Mouse (Mus musculus): ENCODE measurements around the gene Snai3. TPM values are rescaled to one million over a fixed set of nuclear protein-coding genes. Genes with fewer than 3 reads are reported as not detected.
A peak's percentile ranks its signal among the peaks of the same experiment; 100 is the strongest.

The Snai3 gene
- polyA plus RNA-seq, 1 experiment from 2014 or later: 0.67 TPM

GRCm38 (mm10) chr8:122451161-122451703 lies 9.3 kb downstream of the Snai3 start:
- no peak for TF ChIP-seq CTCF (IDR thresholded peaks at IDR 0.05; ENCODE audit: low read depth)
- Histone ChIP-seq H3K4me3 (replicated peaks; ENCODE audit: low read depth, low read length) (no peak overlapping the region), H3K27me3 (ENCODE audit: insufficient read depth, low read length) (no peaks in the 10 kb centered on the region), H3K27ac (no peak overlapping the region), H3K9ac (ENCODE audit: low read depth, low read length) (no peak overlapping the region), H3K4me2 (ENCODE audit: low read length) (no peak overlapping the region), H3K4me1 (replicated peaks; ENCODE audit: insufficient read depth, low read length) (no peaks in the 10 kb centered on the region), H3K36me3 (ENCODE audit: insufficient read depth, low read length) (no peaks in the 10 kb centered on the region), H3K9me3 (replicated peaks; ENCODE audit: low read length) (no peaks in the 10 kb centered on the region)
- DNase-seq (ENCODE audit: low spot score): no peak
- 72% methylated on average over 7 of the region's 7 CpGs for WGBS
- ATAC-seq (replicated peaks; ENCODE audit: low FRiP score, low read depth): no peak

- 48% methylated on average over 3 of the region's 3 CpGs for WGBS
- no peak for DNase-seq (ENCODE audit: low spot score)
- peak; percentile 52 for TF ChIP-seq CTCF (IDR thresholded peaks at IDR 0.05; ENCODE audit: low read depth)
These were observed 15.3 kb downstream of the Snai3 start for GRCm38 (mm10) chr8:122445203-122445602.

GRCm38 (mm10) chr8:122444058-122444748 lies 16.3 kb downstream of the Snai3 start:
- DNase-seq (ENCODE audit: low spot score) (peak; percentile 76), ATAC-seq (replicated peaks; ENCODE audit: low FRiP score, low read depth) (no peak; the same call in 1 of the 2 replicates)
- 6% methylated on average over 19 of the region's 19 CpGs for WGBS
- 0 out of 2 replicates have a peak, but pooled peaks cover 7% of the 10 kb centered on the region for H3K4me1 ChIP-seq (replicated peaks; ENCODE audit: insufficient read depth, low read length)
- H3K9ac ChIP-seq (ENCODE audit: low read depth, low read length): peak overlapping the region; percentile 60
- no peaks in the 10 kb centered on the region for H3K27me3 ChIP-seq (ENCODE audit: insufficient read depth, low read length)
- no peaks in the 10 kb centered on the region for H3K36me3 ChIP-seq (ENCODE audit: insufficient read depth, low read length)
- no peaks in the 10 kb centered on the region for H3K9me3 ChIP-seq (replicated peaks; ENCODE audit: low read length)
- H3K4me2 ChIP-seq (ENCODE audit: low read length): peak overlapping the region; percentile 96
- no peak for TF ChIP-seq CTCF (IDR thresholded peaks at IDR 0.05; ENCODE audit: low read depth)
- peak overlapping the region; percentile 53 for H3K4me3 ChIP-seq (replicated peaks; ENCODE audit: low read depth, low read length)
- H3K27ac ChIP-seq: peak overlapping the region; percentile 92

More at GRCm38 (mm10) chr8:122445203-122445602, 15.3 kb downstream of the Snai3 start:
- H3K4me2 ChIP-seq (ENCODE audit: low read length): peak overlapping the region; percentile 96; the same call in 1 of the 2 replicates
- no peaks in the 10 kb centered on the region for H3K9me3 ChIP-seq (replicated peaks; ENCODE audit: low read length)
- no peaks in the 10 kb centered on the region for H3K27me3 ChIP-seq (ENCODE audit: insufficient read depth, low read length)
- 0 out of 2 replicates have a peak, but pooled peaks cover 7% of the 10 kb centered on the region for H3K4me1 ChIP-seq (replicated peaks; ENCODE audit: insufficient read depth, low read length)
- H3K27ac ChIP-seq: no peak overlapping the region
- H3K9ac ChIP-seq (ENCODE audit: low read depth, low read length): no peak overlapping the region
- no peaks in the 10 kb centered on the region for H3K36me3 ChIP-seq (ENCODE audit: insufficient read depth, low read length)
- no peak overlapping the region for H3K4me3 ChIP-seq (replicated peaks; ENCODE audit: low read depth, low read length)
- ATAC-seq (replicated peaks; ENCODE audit: low FRiP score, low read depth): no peak

GRCm38 (mm10) chr8:122443262-122444006 lies 17.1 kb downstream of the Snai3 start, which contains the start of gene Mvd:
Gene Mvd (minus strand): TSS chr8:122443422.
- Histone ChIP-seq H3K27me3 (ENCODE audit: insufficient read depth, low read length) (no peaks in the 10 kb centered on the region), H3K36me3 (ENCODE audit: insufficient read depth, low read length) (no peaks in the 10 kb centered on the region), H3K4me3 (replicated peaks; ENCODE audit: low read depth, low read length) (peak within 1 kb of the TSS; percentile 63), H3K9ac (ENCODE audit: low read depth, low read length) (peak within 1 kb of the TSS; percentile 73), H3K4me2 (ENCODE audit: low read length) (peak within 1 kb of the TSS; percentile 96), H3K4me1 (replicated peaks; ENCODE audit: insufficient read depth, low read length) (0 out of 2 replicates have a peak, but pooled peaks cover 7% of the 10 kb centered on the region), H3K9me3 (replicated peaks; ENCODE audit: low read length) (no peaks in the 10 kb centered on the region), H3K27ac (peak within 1 kb of the TSS; percentile 92)
- ATAC-seq (replicated peaks; ENCODE audit: low FRiP score, low read depth): peak; percentile 97
- TF ChIP-seq CTCF (IDR thresholded peaks at IDR 0.05; ENCODE audit: low read depth): peak; percentile 59
- DNase-seq (ENCODE audit: low spot score): peak; percentile 100
- WGBS: under 1% methylated on average over 47 of the region's 47 CpGs

GRCm38 (mm10) chr8:122442781-122443180 lies 17.8 kb downstream of the Snai3 start:
- H3K27me3 ChIP-seq (ENCODE audit: insufficient read depth, low read length): no peaks in the 10 kb centered on the region
- TF ChIP-seq CTCF (IDR thresholded peaks at IDR 0.05; ENCODE audit: low read depth): no peak
- H3K4me3 ChIP-seq (replicated peaks; ENCODE audit: low read depth, low read length): peak overlapping the region; percentile 63
- H3K4me2 ChIP-seq (ENCODE audit: low read length): peak overlapping the region; percentile 96
- ATAC-seq (replicated peaks; ENCODE audit: low FRiP score, low read depth) (peak; percentile 7; the same call in 1 of the 2 replicates), DNase-seq (ENCODE audit: low spot score) (no peak)
- H3K9me3 ChIP-seq (replicated peaks; ENCODE audit: low read length): no peaks in the 10 kb centered on the region
- H3K36me3 ChIP-seq (ENCODE audit: insufficient read depth, low read length): no peaks in the 10 kb centered on the region
- peak overlapping the region; percentile 78 for H3K27ac ChIP-seq
- under 1% methylated on average over 12 of the region's 12 CpGs for WGBS
- H3K9ac ChIP-seq (ENCODE audit: low read depth, low read length): peak overlapping the region; percentile 73
- 0 out of 2 replicates have a peak, but pooled peaks cover 11% of the 10 kb centered on the region for H3K4me1 ChIP-seq (replicated peaks; ENCODE audit: insufficient read depth, low read length)

GRCm38 (mm10) chr8:122442356-122442755 lies 18.2 kb downstream of the Snai3 start:
- ATAC-seq (replicated peaks; ENCODE audit: low FRiP score, low read depth): no peak
- Histone ChIP-seq H3K9ac (ENCODE audit: low read depth, low read length) (peak overlapping the region; percentile 73), H3K4me1 (replicated peaks; ENCODE audit: insufficient read depth, low read length) (0 out of 2 replicates have a peak, but pooled peaks cover 11% of the 10 kb centered on the region), H3K4me2 (ENCODE audit: low read length) (peak overlapping the region; percentile 96), H3K9me3 (replicated peaks; ENCODE audit: low read length) (no peaks in the 10 kb centered on the region), H3K27ac (peak overlapping the region; percentile 78), H3K27me3 (ENCODE audit: insufficient read depth, low read length) (no peaks in the 10 kb centered on the region), H3K36me3 (ENCODE audit: insufficient read depth, low read length) (no peaks in the 10 kb centered on the region), H3K4me3 (replicated peaks; ENCODE audit: low read depth, low read length) (peak overlapping the region; percentile 63)
- no peak for TF ChIP-seq CTCF (IDR thresholded peaks at IDR 0.05; ENCODE audit: low read depth)
- no peak for DNase-seq (ENCODE audit: low spot score)
- 17% methylated on average over 7 of the region's 7 CpGs for WGBS

Measured in kidney, postnatal 0 days (tissue).